Mouse (Mus musculus) embryo, embryonic 11 days (tissue): ENCODE results near the gene Ascc2.
A peak's percentile ranks its signal among the peaks of the same experiment; 100 is the strongest.
"Not testable (repeated sequence)": the region's sequence is repeated elsewhere in the genome, so short reads cannot be mapped to it uniquely, and the experiment has no call there.

Source experiments
- DNase-seq: peaks from one replicate; pipeline ENCODE4 v3.0.0-alpha.2; 2015

Ascc2 gene

DNA sequence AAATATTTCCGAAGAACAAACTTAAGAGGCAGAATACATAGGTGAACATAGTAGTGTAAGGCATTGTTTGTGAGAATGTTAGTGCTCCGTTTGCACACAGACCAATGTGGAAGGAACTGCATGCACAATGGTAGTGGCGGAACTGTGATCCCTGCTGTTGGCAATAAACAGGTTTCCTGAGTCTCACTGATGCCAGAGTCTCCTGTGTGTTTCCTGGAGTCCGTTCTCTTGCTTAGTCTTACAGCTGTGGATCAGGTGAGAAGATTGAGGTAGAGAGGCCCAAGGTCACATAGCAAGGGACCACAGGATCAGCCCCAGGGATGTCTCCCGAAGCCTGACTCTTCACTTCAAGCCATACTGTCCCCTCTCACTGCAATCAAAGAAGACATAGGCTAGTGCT is 48.0 kb downstream of the Ascc2 start:
- no peak for DNase-seq

DNA sequence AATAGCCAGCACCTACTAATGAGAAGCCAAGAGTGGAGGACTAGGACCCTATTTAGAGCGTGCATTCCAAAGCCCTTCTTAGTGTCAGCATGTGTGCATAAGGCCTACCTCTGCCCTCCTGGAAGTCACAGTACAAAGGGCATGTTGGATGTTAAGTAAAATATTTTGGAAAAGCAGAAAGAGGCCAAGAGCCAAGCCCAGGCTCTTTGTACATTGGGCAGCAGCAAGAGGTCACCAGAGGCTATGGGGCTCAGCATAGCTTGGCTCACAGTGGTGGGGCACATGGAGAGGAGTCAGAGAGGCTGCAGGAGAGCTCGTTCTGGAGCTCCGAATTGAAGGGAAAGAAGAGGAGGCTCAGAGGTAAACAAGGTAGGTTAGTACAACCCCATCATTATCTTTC is 49.5 kb downstream of the Ascc2 start:
- DNase-seq, result no peak

DNA sequence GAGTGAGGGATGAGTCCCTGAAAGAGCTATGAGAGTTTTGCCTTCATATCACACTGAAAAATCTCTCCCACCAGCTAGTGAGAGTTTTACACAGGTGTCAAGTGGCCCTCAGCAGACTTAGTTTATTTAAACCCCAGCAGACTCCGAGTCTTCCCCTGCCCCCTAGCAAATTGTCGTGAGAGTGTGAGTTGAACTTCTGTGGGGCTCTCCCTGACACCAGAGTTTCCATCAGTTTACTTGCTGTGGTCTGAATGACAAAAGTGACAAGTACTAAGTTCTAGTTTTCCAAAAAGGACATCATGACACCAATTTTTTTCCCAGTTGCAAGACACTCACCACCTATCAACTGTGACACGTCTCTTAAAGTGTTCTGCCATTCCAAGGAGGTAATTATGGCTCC is 50.3 kb downstream of the Ascc2 start:
- no peak for DNase-seq

DNA sequence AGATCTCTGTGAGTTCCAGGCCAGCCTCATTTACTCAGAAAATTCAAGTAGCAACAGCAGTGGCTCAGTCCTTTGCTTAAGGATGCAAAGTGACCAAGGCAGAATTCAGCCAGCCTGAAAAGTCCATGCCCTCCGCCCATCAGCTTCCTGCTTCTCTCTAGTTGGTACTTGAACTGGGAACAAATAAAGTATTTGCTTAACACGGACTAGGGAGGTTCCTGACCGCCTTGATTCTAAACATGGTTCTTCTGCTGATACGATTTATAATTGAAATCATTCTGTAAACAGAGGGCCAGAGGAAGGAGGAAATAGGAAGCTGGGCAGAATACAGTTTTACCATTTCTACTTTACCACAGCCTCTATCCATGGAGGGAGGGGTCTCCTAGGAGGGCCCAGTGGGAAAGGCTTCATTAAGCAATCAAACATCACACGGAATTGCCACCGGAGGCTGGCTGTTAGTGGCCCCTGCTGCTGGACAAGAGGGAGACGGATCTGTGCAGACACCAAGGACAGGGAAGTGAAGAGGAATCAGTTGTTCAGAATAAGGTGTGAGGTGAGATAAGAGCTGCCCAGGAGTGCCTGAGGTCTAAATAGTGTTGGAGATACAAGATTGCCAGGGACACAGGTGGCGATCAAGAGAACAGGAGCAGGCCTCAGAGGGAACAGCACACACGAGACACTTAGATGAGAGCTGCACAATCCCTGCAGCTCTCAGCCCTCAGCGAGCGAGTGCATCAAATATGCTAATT is 51.3 kb downstream of the Ascc2 start:
- no peak for DNase-seq

DNA sequence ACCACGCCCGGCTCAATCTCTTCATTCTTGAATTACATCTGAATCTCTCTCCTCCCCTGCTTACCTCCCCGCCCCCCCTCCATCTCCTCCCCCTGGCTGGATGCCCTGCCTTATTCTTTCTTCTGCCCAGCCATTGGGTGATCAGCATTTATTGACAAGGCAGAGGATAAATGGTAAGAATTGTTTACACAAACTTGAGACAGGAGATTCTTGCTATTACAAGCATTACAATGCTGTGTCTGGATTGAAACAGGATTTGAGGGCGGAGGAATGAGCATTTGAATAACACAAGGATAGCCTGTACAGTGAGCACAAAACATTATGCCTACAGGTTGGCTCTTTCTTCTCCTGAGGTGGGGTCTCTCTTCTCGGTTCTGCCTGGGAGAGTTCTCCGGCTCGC is 52.8 kb downstream of the Ascc2 start:
- no peak for DNase-seq

DNA sequence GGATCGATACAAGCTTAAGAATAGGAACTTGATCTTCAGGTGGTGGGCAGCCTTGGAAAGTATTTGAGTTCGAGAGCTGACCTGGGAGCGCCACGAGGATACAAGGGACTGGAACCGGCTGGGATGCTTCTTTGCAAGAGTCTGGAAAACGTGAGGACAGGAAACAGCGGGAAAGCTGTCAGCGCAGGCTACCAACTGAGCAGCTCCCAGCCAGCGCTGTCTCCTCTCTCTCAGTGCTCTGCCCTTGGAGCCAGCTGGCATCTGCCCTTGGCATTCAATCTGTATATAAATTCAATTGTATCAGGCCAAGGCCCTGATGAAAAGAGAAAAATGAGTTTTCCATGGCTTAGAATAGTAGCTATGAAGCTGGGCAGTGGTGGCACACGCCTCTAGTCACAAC is 53.7 kb downstream of the Ascc2 start:
- DNase-seq, result no peak

DNA sequence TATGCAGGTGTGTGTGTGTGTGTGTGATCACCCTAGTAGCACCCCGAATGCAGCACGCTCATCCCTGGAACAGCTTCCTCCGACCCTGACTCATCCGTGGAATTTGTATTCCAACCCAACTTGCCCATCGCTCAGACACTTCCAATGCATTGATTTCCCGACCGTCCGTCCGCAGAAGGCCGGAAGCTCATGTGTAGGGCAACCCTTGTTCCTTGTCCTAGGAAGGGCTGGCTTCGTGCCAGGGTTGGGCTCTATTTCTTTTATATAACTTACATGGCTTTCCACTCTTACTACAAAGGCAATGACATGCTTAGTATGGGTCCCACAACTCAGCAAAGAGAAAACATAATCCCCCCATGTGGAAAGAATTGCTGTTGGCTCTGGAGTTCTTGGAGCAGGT is 54.6 kb downstream of the Ascc2 start:
- no peak for DNase-seq

DNA sequence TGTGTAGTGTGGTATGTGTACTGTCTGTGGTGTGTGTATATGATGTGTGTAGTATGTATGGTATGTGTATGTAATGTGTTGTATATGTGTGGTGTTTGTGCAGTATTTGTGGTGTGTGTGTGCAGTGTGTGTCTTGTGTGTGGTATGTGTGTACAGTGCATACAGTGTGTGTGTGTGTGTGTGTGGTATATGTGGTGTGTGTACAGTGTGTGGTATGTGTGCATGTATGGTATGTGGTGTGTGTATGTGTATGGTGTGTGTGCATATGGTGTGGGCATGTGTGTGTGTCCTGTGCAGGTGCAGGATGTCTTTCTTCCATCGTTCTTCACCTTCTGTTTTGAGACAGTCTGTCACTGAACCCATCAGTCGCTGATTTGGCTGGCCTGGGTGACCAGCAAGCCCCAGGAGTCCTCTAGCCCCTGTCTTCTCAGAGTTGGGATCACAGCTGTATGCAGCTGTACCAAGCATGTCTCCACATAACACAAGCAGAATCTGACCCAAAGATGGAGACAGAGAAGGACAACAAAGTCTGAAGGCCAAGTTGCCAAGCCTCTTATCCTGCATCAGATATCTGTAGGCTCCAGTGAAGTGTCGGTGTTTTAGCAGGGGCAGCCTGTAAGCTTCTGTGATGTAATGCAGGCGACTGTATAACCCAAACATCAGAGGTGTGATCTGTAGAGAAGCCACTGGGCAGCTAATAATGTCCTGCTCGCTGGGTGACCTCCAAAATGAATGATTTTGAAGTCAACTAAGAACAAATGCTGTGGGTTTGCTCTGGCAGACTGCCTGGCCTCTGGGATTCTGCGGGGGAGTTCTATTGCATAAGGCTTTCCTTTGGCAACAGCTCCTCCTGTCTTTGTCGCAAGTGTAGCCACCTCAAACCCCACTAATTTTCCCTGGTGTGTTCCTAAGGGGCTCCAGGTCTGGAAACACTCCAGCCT is 59.8 kb downstream of the Ascc2 start:
- DNase-seq, result no peak

DNA sequence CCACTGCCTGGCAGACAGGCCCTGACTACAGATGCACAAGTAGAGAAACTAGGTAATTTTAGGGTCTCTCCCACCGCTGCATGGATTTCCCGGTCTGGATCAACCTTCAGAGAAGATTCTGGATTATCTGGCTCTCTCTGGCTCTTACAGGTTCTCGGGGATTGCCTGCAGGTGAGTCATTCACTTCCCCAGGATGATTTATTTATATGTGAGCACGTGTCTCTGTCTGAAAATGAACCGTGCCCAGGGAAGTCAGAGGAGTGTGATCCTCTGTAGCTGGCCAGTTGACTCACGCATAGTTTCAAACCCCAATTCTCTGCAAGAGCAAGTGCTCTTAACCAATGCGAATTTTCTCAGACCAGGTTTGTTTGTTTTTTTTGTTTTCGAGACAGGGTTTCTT is 63.2 kb downstream of the Ascc2 start:
- DNase-seq, result no peak

DNA sequence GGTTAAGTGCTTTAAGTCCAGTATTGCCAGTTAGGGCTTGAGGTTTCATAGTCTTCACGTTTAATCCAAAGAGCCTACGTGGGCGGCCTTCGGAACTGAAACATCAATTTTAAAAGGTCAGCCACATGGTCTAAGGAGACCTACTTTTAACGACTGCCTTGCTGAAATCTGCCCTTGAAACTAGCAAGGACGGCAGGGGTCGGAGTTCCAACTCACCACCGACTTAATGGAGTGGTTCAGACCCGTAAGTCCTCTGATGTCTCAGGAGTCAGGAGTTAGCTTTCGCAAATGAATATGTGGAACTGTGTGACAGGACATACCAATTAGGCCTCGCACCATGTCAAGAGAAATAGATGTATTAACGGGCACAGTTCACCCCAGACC is 66.1 kb downstream of the Ascc2 start:
- DNase-seq, result no peak

DNA sequence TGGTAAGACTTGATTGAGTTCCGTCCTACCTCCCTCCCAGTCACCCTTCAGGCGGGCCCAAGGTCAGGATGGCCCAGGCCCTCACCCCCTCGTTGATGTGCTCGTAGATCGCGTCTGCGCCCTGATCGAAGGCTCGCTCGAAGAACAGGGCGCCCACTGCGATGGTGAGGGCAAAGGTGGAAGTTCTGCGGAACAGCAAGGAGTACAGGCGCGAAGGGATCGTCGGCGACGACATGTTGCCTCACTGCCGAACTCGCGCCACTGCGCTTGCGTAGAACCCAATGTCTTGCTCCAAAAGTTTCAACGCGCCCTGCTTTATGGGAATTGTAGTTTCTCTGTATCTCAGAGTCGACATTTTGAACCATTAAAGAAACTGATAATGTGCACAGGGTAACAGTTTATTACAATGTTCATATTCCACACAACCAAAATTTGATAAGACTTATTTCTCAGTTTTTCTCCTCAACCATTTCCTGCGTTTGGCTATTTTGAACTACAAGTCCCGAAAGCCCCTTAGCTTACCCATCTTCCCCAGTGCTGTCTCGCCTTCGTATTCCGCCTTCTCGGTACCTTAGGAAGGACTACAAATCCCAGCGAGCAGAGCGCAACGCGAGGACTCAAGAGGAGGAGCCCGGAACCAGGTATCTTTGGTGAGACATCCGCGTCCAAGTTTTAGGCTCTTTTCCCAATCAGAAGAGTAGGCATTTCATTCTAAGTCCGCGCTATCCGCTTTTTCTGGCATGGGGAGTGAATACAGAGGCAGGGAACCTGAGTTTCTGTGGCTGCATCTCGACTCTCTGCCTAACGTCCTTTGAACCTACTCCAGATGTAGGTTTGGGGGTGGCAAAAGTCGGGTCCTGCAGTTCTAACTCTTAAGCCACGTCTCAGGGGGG is 66.8 kb downstream of the Ascc2 start, which contains the start of the genes Uqcr10 and Zmat5:
Gene Uqcr10 (minus strand): TSS at position 271 of the 893 bp plus-strand sequence.
Gene Zmat5 (plus strand): TSS at position 607 of the 893 bp plus-strand sequence.
- DNase-seq, result peak; percentile 96

DNA sequence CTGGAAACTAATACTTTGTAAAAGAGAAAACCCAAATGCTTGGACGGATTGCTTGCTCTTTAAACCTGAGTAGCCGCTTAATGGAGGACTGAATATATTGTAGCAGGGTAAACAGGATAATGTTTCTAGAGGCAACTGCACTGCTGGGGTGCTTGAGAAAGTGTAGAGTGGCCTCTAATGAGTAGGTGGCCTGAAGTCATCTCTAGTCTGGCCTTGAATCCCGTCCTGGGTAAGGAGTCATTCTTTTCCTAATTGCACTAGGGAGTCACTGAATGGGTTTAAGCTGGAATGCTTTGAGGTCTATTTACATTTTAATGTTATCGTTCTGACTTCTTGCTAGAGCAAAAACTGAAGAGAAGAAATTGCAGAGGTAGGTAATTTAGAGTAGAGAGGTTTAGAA is 67.6 kb downstream of the Ascc2 start:
- no peak for DNase-seq

DNA sequence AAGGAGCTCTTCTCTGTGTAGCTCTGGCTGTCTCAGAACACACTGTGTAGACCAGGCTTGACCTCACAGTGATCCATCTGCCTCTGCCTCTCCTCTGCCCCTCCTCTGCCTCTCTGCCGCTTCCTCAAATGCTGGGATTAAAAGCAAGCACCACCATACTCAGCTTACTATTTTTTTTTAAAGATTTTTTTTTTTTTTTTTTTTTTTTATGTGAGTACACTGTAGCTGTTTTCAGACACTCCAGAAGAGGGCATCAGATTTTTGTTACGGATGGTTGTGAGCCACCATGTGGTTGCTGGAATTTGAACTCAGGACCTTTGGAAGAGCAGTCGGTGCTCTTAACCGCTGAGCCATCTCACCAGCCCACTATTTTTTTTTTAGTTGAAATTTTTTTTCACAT is 72.6 kb downstream of the Ascc2 start:
- not testable (repeated sequence) for DNase-seq

DNA sequence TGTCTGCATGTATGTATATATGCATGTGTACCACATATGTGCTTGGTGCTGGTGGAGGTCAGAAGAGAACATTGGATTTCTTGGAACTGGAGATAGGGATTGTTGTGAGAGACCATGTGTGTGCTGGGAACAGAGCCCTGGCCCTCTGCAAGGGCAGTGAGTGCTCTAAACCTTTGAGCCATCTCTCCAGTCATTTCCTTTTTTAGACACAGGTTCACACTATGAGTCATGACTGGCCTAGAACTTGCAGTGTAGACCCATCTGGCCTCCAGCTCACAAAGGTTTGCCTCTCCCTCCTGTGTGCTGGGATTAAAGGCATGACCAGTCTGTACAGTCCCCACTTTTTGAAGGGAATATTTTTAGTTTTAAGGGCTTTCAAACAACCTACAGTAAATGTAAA is 75.3 kb downstream of the Ascc2 start:
- no peak for DNase-seq

DNA sequence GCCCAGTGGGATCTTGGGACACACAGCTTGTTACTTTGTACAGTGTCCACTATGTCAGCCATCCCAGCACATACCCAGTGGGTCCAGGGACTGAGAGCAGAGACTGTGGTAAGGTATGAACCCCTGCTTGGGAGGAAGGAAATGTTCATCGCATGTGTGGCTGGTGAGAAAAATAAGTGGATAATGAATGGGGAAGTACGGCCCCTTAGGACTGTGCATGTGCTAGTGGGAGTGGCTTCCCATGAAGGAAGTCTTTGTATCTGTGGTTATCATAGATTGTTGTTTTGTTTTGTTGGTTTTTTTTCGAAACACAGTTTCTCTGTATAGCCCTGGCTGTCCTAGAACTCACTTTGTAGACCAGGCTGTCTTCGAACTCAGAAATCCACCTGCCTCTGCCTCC is 77.2 kb downstream of the Ascc2 start:
- DNase-seq, result no peak

DNA sequence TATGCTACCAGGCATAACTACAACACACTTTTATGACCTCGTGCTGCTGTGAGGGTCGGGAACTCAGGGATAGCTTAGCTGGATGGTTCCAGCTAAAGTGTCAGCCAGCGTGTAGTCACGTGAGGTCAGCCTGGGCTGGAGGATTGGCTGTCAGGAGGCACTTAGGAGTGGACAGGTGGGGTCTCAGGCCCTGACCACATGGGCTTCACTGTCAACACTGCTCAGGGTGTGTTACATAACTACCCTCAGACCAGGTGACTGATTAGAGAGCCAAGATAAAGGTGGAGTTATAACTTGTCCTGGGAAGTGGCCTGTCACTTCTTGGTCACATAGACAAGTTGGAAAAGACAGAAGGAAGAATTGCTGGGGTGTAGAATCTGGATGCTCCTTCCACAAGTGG is 78.0 kb downstream of the Ascc2 start:
- no peak for DNase-seq

DNA sequence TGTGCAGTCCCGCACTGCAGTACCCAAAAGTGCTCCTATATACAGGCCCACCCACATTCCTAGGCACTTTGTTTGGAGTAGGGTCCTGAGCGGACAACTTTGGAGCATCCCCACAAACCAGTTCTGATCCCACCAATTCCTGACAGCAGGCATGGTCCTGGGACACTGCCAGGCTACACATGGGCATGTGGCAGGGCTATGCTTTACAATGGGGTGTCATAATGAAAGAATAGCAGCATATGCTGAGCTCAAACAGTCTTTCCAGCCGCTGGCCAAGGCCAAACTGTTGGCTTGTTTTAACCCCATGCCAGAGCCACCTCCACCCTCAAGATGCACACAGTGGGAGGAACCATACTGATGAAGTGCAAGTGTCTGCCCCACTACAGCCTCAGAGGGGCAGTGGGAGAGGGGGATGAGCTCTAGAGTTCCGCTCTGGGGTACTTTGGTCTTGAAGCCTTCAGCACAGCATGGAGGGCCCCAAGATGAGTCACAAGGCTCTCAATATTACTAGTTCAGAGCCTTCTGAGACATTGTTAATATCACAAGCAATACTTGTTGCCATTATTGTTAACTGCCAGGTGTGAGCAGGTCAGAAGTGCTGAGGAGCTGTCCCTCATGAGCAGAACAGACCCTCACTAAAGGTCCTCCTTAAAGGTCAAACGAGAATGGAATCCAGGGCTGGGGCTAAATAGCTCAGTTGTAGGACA is 79.1 kb downstream of the Ascc2 start:
- DNase-seq, result no peak

DNA sequence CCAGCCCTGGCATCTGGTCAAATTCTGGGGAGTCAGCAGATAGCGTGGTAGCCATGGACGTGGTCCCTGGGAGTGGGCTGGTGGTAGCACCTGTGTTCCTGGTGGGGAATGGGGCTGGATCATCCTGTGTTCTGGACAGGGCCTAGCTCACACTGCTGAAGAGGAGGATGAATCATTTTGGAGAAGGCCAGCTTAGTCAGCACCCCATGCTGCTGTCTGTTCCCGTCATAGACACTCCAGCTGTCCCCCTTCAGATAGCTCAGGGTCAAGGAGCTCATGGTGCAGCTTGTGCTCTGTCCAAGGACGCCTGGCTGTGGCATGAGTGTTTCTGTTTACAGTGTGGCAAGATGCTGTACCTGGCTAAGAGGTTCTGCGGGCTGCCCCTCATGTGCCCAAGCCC is 81.0 kb downstream of the Ascc2 start:
- no peak for DNase-seq

DNA sequence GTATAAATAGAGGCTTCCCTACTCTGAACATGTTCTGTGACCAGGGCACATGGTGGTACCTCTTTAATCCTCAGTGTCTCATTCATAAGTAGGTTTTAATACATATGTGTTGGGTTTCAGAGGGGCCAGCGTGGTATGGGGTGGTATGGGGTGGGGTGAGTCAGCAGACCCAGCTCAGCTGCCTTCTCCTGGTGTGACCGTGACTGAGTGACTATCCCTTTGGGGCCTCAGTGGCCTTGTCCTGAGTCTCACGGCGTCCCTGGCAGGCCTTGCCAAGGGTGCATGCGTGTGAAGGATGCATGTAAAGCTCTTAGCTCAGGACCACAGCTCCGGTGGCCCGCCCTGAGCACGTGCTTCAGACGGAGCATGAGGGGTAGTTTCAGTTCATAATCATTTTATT is 82.4 kb downstream of the Ascc2 start:
- DNase-seq, result no peak

DNA sequence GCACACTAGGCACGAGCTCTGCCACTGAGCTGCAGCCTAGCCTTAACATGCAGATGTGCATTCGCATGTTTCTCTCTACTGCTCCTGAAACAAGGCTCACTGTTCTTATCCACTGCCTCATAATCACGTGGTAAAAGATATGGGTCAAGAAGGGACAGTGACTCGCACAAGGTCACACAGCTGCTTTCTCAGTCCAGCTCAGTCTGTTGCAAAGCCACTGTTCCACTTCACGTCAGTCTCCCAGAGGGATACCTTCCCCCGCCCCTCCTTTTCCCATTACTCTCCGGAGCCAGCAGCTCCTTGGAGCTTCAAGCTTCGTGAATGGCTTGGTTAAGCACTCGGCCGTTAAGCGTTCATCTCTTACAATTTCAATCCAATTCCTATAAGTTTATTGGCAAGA is 82.8 kb downstream of the Ascc2 start:
- DNase-seq, result no peak

DNA sequence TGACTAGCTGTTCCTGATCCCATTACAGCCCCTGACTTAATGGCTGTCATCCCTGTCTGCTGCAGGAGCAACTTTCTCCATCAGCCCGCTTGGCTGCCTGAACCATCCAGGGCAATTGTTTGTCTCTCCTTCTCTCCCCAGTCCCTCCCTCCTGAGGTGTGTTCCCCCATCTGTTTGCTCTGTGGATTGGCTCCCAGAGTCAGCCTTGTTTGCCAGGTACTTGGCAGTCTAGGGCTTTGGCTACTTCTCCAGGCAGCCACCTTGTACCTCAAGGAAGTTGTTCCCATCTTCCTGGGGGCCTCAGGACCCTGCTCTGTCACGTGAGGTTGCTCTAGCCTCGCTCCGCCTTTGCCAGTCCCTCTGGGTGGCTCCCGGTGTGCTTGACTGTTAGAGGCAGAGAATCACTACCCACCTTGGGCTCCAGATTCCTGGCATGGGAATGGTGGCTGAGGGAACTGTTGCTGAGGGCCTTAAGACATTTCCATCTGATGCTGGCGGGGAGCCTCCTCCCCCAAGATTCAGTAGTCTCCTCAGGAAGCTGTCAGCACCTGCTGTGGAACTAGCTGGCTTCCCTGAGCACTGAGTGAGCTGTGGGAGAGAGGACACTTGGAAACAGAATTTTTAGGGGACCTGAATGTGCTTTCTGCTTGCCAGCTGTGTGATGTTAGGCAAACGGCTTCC is 83.5 kb downstream of the Ascc2 start:
- DNase-seq, result no peak

DNA sequence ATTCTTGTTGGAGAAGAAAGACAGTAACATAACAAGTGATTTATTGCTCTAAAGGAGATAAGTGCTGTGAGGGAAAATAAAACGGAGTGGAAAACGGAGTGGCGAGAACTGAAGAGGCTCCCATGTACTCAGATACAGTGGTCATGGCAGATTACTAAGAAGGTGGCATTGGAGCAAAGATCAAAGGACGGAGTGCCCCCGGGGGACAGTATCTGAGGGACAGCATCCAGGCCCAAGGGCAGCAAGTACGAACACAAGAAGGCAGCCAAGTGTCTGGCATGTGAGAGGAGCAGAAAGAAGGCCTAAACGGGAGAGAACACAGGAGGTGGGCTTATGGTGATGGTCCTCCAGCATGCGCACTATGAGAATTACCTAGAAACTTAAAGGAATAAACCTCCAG is 84.2 kb downstream of the Ascc2 start:
- no peak for DNase-seq
